Mouse (Mus musculus) heart, embryonic 13.5 days (tissue): Measurements from ENCODE around the gene Egflam. TPM values are rescaled to one million over a fixed set of nuclear protein-coding genes. Genes with fewer than 3 reads are reported as not detected.
A peak's percentile ranks its signal among the peaks of the same experiment; 100 is the strongest.

Source experiments
- ATAC-seq: fragments of 200-750 bp; cut with Nextera tagmentation; 2 replicates; pipeline ENCODE4 v1.8.0; 2017; ENCODE audit warnings: moderate TSS enrichment; ENCODE audit not compliant: insufficient number of reproducible peaks, low FRiP score, low TSS enrichment; ENCODE audit errors: extremely low read depth
- H3K27ac ChIP-seq: fragments of 300-500 bp; sonication (generic); replicated peaks from 2 replicates; pipeline ENCODE4 v1.5.1; 2015; ENCODE audit warnings: moderate library complexity, mild to moderate bottlenecking, inconsistent platforms
- H3K27me3 ChIP-seq: fragments of 300-500 bp; sonication (generic); replicated peaks from 2 replicates; pipeline ENCODE4 v1.6.1; 2015; ENCODE audit warnings: mild to moderate bottlenecking, inconsistent platforms
- H3K36me3 ChIP-seq: fragments of 300-500 bp; sonication (generic); 2 replicates; pipeline ENCODE4 v1.6.1; 2015; ENCODE audit warnings: mild to moderate bottlenecking, inconsistent platforms
- H3K4me1 ChIP-seq: fragments of 300-500 bp; sonication (generic); 2 replicates; pipeline ENCODE4 v1.6.1; 2015; ENCODE audit warnings: inconsistent platforms
- H3K4me2 ChIP-seq: fragments of 300-500 bp; sonication (generic); 2 replicates; pipeline ENCODE4 v1.6.1; 2015; ENCODE audit warnings: inconsistent platforms, mild to moderate bottlenecking, moderate library complexity
- H3K4me3 ChIP-seq: fragments of 300-500 bp; sonication (generic); 2 replicates; pipeline ENCODE4 v1.5.1; 2015; ENCODE audit warnings: moderate library complexity, mild to moderate bottlenecking, inconsistent platforms
- H3K9ac ChIP-seq: fragments of 300-500 bp; sonication (generic); 2 replicates; pipeline ENCODE4 v1.6.1; 2015; ENCODE audit warnings: inconsistent platforms, mild to moderate bottlenecking, moderate library complexity
- H3K9me3 ChIP-seq: fragments of 300-500 bp; sonication (generic); 2 replicates; pipeline ENCODE4 v1.6.1; 2016; ENCODE audit warnings: inconsistent platforms
- WGBS: fragments of 180-500 bp; shearing (Covaris S2); methylation state at CpG from one replicate; pipeline ENCODE4 v1.1.7; 2015; ENCODE audit warnings: mixed read lengths; 5-methylcytosine and 5-hydroxymethylcytosine counted together
- polyA plus RNA-seq: library from polyadenylated mRNA; unstranded; fragments of >200 nt; fragmentation: Nextera tagmentation; extraction: Ambion mirVana; gene quantifications from 2 replicates; pipeline ENCODE4 v1.2.1, GENCODE M21; 2015

The Egflam gene
- polyA plus RNA-seq, 1 experiment from 2014 or later, result 10.3 TPM

DNA sequence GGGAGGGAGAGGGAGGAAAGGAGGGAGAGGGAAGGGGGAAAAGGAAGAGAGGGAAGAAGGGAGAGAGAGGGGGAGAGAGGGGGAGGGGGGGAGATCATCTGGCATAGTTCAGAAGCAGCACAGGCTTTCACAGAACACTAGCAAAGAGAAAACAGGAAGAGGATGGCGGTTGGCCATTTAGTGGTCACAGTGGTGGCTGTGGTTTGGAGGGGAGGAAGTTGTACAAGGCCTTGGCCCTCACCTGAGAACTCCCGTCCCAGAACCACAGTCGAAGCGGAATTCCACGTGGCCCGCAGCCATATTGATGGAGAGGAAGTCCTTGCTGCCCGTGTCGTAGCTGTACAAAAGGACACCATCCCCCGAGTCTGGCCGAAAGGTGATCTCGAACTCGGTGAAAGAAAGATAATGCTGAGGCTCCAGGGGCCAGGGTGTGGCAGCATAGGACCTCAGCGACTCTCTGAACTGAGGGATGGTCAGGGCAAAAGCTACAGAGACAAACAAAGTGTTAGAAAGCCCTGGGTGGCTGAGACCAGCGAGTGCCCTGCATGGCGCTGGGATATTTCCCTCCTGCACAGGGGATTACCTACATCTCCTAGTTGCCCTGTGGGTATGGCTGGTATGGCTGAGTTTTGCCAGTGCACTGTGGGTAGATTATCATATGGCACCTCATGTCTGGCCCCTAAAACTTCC is 155.9 kb downstream of the Egflam start:
- H3K27me3 ChIP-seq, result no peaks in the 10 kb centered on the region
- no peaks in the 10 kb centered on the region for H3K9me3 ChIP-seq
- H3K4me1 ChIP-seq, result no peaks in the 10 kb centered on the region
- H3K36me3 ChIP-seq, result no peaks in the 10 kb centered on the region
- H3K27ac ChIP-seq, result no peak overlapping the region
- no peak overlapping the region for H3K4me2 ChIP-seq
- H3K9ac ChIP-seq, result no peak overlapping the region
- ATAC-seq, result no peak
- 69% methylated on average over 15 of the region's 15 CpGs for WGBS
- no peak overlapping the region for H3K4me3 ChIP-seq

DNA sequence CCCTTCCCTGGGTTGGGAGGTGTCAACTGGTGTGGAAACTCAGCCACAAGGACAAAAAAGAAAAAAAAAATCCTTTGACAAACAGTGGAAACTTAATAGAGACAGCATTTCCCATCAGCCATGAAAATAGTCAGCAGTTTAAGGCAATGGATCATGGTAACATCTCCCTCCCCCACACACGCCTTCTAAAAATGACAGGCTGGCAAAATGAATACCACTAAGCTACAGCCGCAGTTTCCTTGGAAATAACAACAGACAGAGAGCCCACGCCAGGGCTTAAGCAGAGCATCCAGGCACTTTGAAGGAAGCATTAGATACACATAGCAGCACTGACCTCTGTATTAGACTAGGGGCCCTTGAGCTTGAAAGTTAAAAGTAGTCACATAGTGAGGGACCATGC is 157.2 kb downstream of the Egflam start:
- Histone ChIP-seq H3K4me1 (no peaks in the 10 kb centered on the region), H3K4me2 (no peak overlapping the region), H3K9ac (no peak overlapping the region), H3K36me3 (no peaks in the 10 kb centered on the region), H3K27me3 (no peaks in the 10 kb centered on the region), H3K9me3 (no peaks in the 10 kb centered on the region), H3K4me3 (no peak overlapping the region), H3K27ac (no peak overlapping the region)
- ATAC-seq, result no peak
- 62% methylated on average over 3 of the region's 3 CpGs for WGBS

GRCm38 (mm10) chr15:7239904-7240303 is 158.3 kb downstream of the Egflam start:
- no peaks in the 10 kb centered on the region for H3K4me1 ChIP-seq
- no peak for ATAC-seq
- no peaks in the 10 kb centered on the region for H3K36me3 ChIP-seq
- H3K27me3 ChIP-seq, result no peaks in the 10 kb centered on the region
- no peaks in the 10 kb centered on the region for H3K9me3 ChIP-seq
- no peak overlapping the region for H3K4me2 ChIP-seq
- H3K27ac ChIP-seq, result no peak overlapping the region
- H3K4me3 ChIP-seq, result no peak overlapping the region
- no peak overlapping the region for H3K9ac ChIP-seq
- WGBS, result 85% methylated on average over 11 of the region's 11 CpGs

DNA sequence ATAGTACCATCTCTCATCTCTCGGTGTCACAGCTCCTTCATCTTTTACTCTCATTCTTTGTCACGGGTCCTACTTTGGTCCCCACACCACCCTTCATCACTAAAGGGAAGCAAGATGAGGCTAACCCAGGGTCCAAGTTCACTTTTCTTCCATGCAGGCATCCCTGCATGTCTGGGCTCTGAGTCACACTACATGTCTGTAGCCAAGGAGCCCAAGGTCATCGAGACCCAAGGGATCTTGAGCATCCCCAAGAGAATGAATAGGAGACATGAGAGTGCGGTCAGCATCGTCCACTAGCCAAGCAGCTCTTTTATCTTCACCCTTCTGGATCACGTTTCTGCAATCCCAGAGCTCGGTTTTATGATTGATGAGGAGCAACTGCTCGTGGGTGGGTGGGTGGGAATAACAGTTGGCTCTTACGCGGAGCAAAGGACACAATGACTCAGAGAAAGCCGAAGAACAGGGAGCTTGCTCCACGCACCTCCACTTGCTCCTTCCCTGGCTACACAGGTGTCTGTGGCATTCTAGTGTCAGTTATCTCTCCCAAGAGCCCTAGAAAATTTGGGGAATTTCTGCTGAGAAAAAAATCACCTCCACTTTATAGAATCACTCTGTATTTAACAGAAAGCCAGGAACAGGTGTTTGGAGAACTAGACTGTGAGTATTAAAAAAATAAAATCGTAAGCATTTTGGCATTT is 164.7 kb downstream of the Egflam start:
- WGBS, result 75% methylated on average over 13 of the region's 13 CpGs
- H3K4me2 ChIP-seq, result no peak overlapping the region
- no peak overlapping the region for H3K4me3 ChIP-seq
- no peaks in the 10 kb centered on the region for H3K9me3 ChIP-seq
- H3K27ac ChIP-seq, result no peak overlapping the region
- H3K9ac ChIP-seq, result no peak overlapping the region
- no peaks in the 10 kb centered on the region for H3K36me3 ChIP-seq
- no peak for ATAC-seq
- no peaks in the 10 kb centered on the region; the same call in 1 of the 2 replicates for H3K27me3 ChIP-seq
- no peaks in the 10 kb centered on the region for H3K4me1 ChIP-seq

DNA sequence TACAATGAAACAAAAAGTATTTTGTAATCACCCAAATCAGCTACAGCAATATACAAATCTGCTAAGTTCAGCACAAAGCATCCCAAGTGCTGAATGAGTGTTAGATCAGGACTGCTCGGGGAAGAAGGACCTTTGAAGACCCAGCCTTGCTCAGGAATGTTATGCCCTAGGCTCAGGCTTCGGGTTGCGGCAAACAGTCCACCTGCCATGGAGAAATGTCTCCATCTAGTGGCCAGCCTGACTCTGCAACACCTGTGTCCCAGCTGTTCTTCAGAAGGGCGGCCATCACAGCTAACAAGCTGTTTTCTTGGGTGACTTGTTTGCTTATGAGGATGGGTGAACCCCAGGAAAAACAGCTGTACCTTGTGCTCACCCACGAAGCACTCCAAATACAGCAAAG is 172.0 kb downstream of the Egflam start:
- Histone ChIP-seq H3K4me1 (peaks cover 35% of the 10 kb centered on the region), H3K36me3 (no peaks in the 10 kb centered on the region), H3K4me2 (no peak overlapping the region), H3K27ac (no peak overlapping the region), H3K27me3 (peaks cover 9% of the 10 kb centered on the region; the same call in 1 of the 2 replicates), H3K4me3 (no peak overlapping the region), H3K9me3 (no peaks in the 10 kb centered on the region), H3K9ac (no peak overlapping the region)
- 3% methylated on average over 5 of the region's 5 CpGs for WGBS
- ATAC-seq, result no peak

- H3K4me2 ChIP-seq, result peak overlapping the region; percentile 63
- no peaks in the 10 kb centered on the region for H3K9me3 ChIP-seq
- H3K36me3 ChIP-seq, result 0 out of 2 replicates have a peak, but pooled peaks cover under 1% of the 10 kb centered on the region
- H3K27me3 ChIP-seq, result peaks cover 9% of the 10 kb centered on the region; the same call in 1 of the 2 replicates
- H3K4me1 ChIP-seq, result peaks cover 42% of the 10 kb centered on the region
- peak overlapping the region; percentile 74 for H3K9ac ChIP-seq
- no peak for ATAC-seq
- peak overlapping the region; percentile 93 for H3K27ac ChIP-seq
- peak overlapping the region; percentile 37 for H3K4me3 ChIP-seq
- 53% methylated on average over 12 of the region's 12 CpGs for WGBS
These were observed 173.9 kb downstream of the Egflam start for GRCm38 (mm10) chr15:7224151-7224775.

- peak overlapping the region; percentile 37 for H3K4me3 ChIP-seq
These were observed 175.4 kb downstream of the Egflam start for GRCm38 (mm10) chr15:7222809-7223208.

GRCm38 (mm10) chr15:7217273-7217598 is 181.0 kb downstream of the Egflam start:
- Histone ChIP-seq H3K36me3 (0 out of 2 replicates have a peak, but pooled peaks cover 4% of the 10 kb centered on the region), H3K4me2 (no peak overlapping the region), H3K9me3 (no peaks in the 10 kb centered on the region), H3K27me3 (no peaks in the 10 kb centered on the region), H3K4me1 (peaks cover 33% of the 10 kb centered on the region), H3K27ac (no peak overlapping the region), H3K9ac (no peak overlapping the region), H3K4me3 (no peak overlapping the region)
- 79% methylated on average over 6 of the region's 6 CpGs for WGBS
- no peak for ATAC-seq

More at GRCm38 (mm10) chr15:7222809-7223208, 175.4 kb downstream of the Egflam start:
- peaks cover 42% of the 10 kb centered on the region for H3K4me1 ChIP-seq
- no peaks in the 10 kb centered on the region for H3K9me3 ChIP-seq
- 0 out of 2 replicates have a peak, but pooled peaks cover 4% of the 10 kb centered on the region for H3K36me3 ChIP-seq
- peak overlapping the region; percentile 74 for H3K9ac ChIP-seq
- peak; percentile 69; the same call in 1 of the 2 replicates for ATAC-seq
- H3K4me2 ChIP-seq, result peak overlapping the region; percentile 63
- peaks cover 9% of the 10 kb centered on the region; the same call in 1 of the 2 replicates for H3K27me3 ChIP-seq
- peak overlapping the region; percentile 93 for H3K27ac ChIP-seq
- 13% methylated on average over 11 of the region's 11 CpGs for WGBS

GRCm38 (mm10) chr15:7216581-7217272 is 181.5 kb downstream of the Egflam start:
- 67% methylated on average over 9 of the region's 9 CpGs for WGBS
- Histone ChIP-seq H3K27me3 (no peaks in the 10 kb centered on the region), H3K27ac (no peak overlapping the region), H3K9me3 (no peaks in the 10 kb centered on the region), H3K4me1 (peaks cover 28% of the 10 kb centered on the region), H3K4me3 (no peak overlapping the region), H3K36me3 (0 out of 2 replicates have a peak, but pooled peaks cover 4% of the 10 kb centered on the region), H3K4me2 (no peak overlapping the region), H3K9ac (no peak overlapping the region)
- ATAC-seq, result no peak

- H3K27me3 ChIP-seq, result no peaks in the 10 kb centered on the region
- WGBS, result 90% methylated on average over 3 of the region's 3 CpGs
- ATAC-seq, result no peak
These were observed 182.3 kb downstream of the Egflam start for GRCm38 (mm10) chr15:7215845-7216244.

GRCm38 (mm10) chr15:7213683-7214082 is 184.5 kb downstream of the Egflam start:
- Histone ChIP-seq H3K4me3 (no peak overlapping the region), H3K4me2 (0 out of 2 replicates have a peak overlapping the region, but pooled peaks have one; percentile 2), H3K4me1 (peaks cover 18% of the 10 kb centered on the region), H3K36me3 (no peaks in the 10 kb centered on the region), H3K9ac (no peak overlapping the region), H3K9me3 (no peaks in the 10 kb centered on the region), H3K27ac (peak overlapping the region; percentile 79), H3K27me3 (no peaks in the 10 kb centered on the region)
- WGBS, result 20% methylated on average over 1 of the region's 1 CpGs
- peak; percentile 61; the same call in 1 of the 2 replicates for ATAC-seq

More at GRCm38 (mm10) chr15:7215845-7216244, 182.3 kb downstream of the Egflam start:
- Histone ChIP-seq H3K9ac (no peak overlapping the region), H3K4me1 (peaks cover 21% of the 10 kb centered on the region), H3K4me2 (no peak overlapping the region), H3K9me3 (no peaks in the 10 kb centered on the region), H3K4me3 (no peak overlapping the region), H3K27ac (no peak overlapping the region), H3K36me3 (0 out of 2 replicates have a peak, but pooled peaks cover 4% of the 10 kb centered on the region)
